Mouse (Mus musculus) C2C12 (cell line): ENCODE measurements around the gene Olfr1508. TPM values are rescaled to one million over a fixed set of nuclear protein-coding genes. Genes with fewer than 3 reads are reported as not detected.

Experiments used
- H3K27me3 ChIP-seq: one replicate; pipeline ENCODE4 v1.6.1; 2011; ENCODE audit not compliant: control insufficient read depth, insufficient read depth, insufficient read length
- H3K36me3 ChIP-seq: one replicate; pipeline ENCODE4 v1.6.1; 2011; ENCODE audit not compliant: control insufficient read depth, insufficient read depth
- H3K4me3 ChIP-seq: one replicate; pipeline ENCODE4 v1.5.1; 2011; ENCODE audit warnings: mild to moderate bottlenecking, control low read depth; ENCODE audit not compliant: poor library complexity, insufficient read depth, severe bottlenecking
- H3K79me2 ChIP-seq: one replicate; pipeline ENCODE4 v1.6.1; 2011; ENCODE audit not compliant: control insufficient read depth, insufficient read depth
- H3K79me3 ChIP-seq: one replicate; pipeline ENCODE4 v1.6.1; 2011; ENCODE audit warnings: low read depth, control low read depth
- H3ac ChIP-seq: one replicate; pipeline ENCODE3; 2011; ENCODE audit warnings: low read depth; ENCODE audit not compliant: control insufficient read depth, insufficient read length
- CEBPB ChIP-seq: IDR thresholded peaks from one replicate; pipeline ENCODE4 v1.6.1; 2011; ENCODE audit warnings: low read depth, mild to moderate bottlenecking, control low read depth, moderate library complexity
- CTCF ChIP-seq: IDR thresholded peaks from one replicate; pipeline ENCODE4 v1.5.1; 2011; ENCODE audit not compliant: control insufficient read depth, insufficient read depth, insufficient read length
- FOSL1 ChIP-seq: IDR thresholded peaks from one replicate; pipeline ENCODE4 v1.8.0; 2011; ENCODE audit warnings: mild to moderate bottlenecking, low read length; ENCODE audit not compliant: poor library complexity, insufficient read depth, severe bottlenecking
- MAX ChIP-seq: IDR thresholded peaks from one replicate; pipeline ENCODE4 v1.6.1; 2011; ENCODE audit warnings: mild to moderate bottlenecking, control low read depth
- MYOD1 ChIP-seq: IDR thresholded peaks from one replicate; pipeline ENCODE4 v1.6.1; 2011; ENCODE audit warnings: low read depth; ENCODE audit not compliant: control insufficient read depth, insufficient read length
- MYOG ChIP-seq: IDR thresholded peaks from one replicate; pipeline ENCODE4 v1.6.1; 2011; ENCODE audit not compliant: control insufficient read depth, insufficient read length; ENCODE audit errors: extremely low read depth
- USF1 ChIP-seq: IDR thresholded peaks from one replicate; pipeline ENCODE4 v1.6.1; 2011; ENCODE audit warnings: low read depth, mild to moderate bottlenecking, control low read depth, moderate library complexity
- long read RNA-seq, 2 experiments: library from polyadenylated mRNA; unstranded; transcript quantifications; one replicate each; pipeline ENCODE4 v2.0.0; 2019 to 2020
- polyA plus RNA-seq: library from polyadenylated mRNA; unstranded; fragments of >200 nt; fragmentation: generic; extraction: Trizol; gene quantifications from one replicate; pipeline ENCODE4 v1.2.1, GENCODE M21; 2012; ENCODE audit warnings: missing spikeins

Olfr1508 gene
- not detected for polyA plus RNA-seq
- long read RNA-seq, experiment 1, result 0 reads
- long read RNA-seq, experiment 2, result 0 reads

GRCm38 (mm10) chr14:52467395-52467794 is at the start of gene Olfr1508:
TSS of gene Olfr1508 (minus strand) at chr14:52467495.
- H3K27me3 ChIP-seq, result no peaks in the 10 kb centered on the region
- no peak for TF ChIP-seq CTCF
- no peak for TF ChIP-seq MYOG
- no peak for TF ChIP-seq MYOD1
- no peak for TF ChIP-seq MAX
- no peak for TF ChIP-seq FOSL1
- TF ChIP-seq CEBPB, result no peak
- no peak for TF ChIP-seq USF1
- no peak within 1 kb of the TSS for H3ac ChIP-seq
- H3K79me2 ChIP-seq, result no peaks in the 10 kb centered on the region
- no peaks in the 10 kb centered on the region for H3K36me3 ChIP-seq
- H3K4me3 ChIP-seq, result no peak within 1 kb of the TSS
- H3K79me3 ChIP-seq, result no peaks in the 10 kb centered on the region

- no peak within 1 kb of the TSS for H3ac ChIP-seq
- no peaks in the 10 kb centered on the region for H3K79me3 ChIP-seq
- H3K36me3 ChIP-seq, result no peaks in the 10 kb centered on the region
- no peaks in the 10 kb centered on the region for H3K27me3 ChIP-seq
- H3K79me2 ChIP-seq, result no peaks in the 10 kb centered on the region
- no peak for TF ChIP-seq CEBPB
- no peak for TF ChIP-seq MAX
- TF ChIP-seq FOSL1, result no peak
- no peak for TF ChIP-seq CTCF
- no peak for TF ChIP-seq MYOG
- no peak for TF ChIP-seq MYOD1
- no peak for TF ChIP-seq USF1
- H3K4me3 ChIP-seq, result no peak within 1 kb of the TSS
Observed at GRCm38 (mm10) chr14:52495516-52495915, 28.2 kb upstream of the Olfr1508 start, which contains the start of gene Olfr1507. TSS of gene Olfr1507 (minus strand) at chr14:52495749.

GRCm38 (mm10) chr14:52465738-52466137 is 1.6 kb downstream of the Olfr1508 start:
- H3ac ChIP-seq, result no peak overlapping the region
- no peaks in the 10 kb centered on the region for H3K79me3 ChIP-seq
- no peaks in the 10 kb centered on the region for H3K79me2 ChIP-seq
- H3K36me3 ChIP-seq, result no peaks in the 10 kb centered on the region
- no peaks in the 10 kb centered on the region for H3K27me3 ChIP-seq
- H3K4me3 ChIP-seq, result no peak overlapping the region
- no peak for TF ChIP-seq USF1
- TF ChIP-seq MYOG, result no peak
- no peak for TF ChIP-seq CEBPB
- TF ChIP-seq MAX, result no peak
- no peak for TF ChIP-seq MYOD1
- TF ChIP-seq CTCF, result no peak
- no peak for TF ChIP-seq FOSL1

- Histone ChIP-seq H3K79me3 (no peaks in the 10 kb centered on the region), H3K27me3 (no peaks in the 10 kb centered on the region), H3K4me3 (no peak overlapping the region), H3K79me2 (no peaks in the 10 kb centered on the region), H3ac (no peak overlapping the region), H3K36me3 (no peaks in the 10 kb centered on the region)
- TF ChIP-seq MYOD1 (no peak), FOSL1 (no peak), USF1 (no peak), CEBPB (no peak), MAX (no peak), MYOG (no peak), CTCF (no peak)
Observed at GRCm38 (mm10) chr14:52461928-52462327, 5.4 kb downstream of the Olfr1508 start.

- H3K79me3 ChIP-seq, result no peaks in the 10 kb centered on the region
- no peaks in the 10 kb centered on the region for H3K27me3 ChIP-seq
- TF ChIP-seq MAX (no peak), CEBPB (no peak), CTCF (no peak), MYOD1 (no peak), MYOG (no peak), USF1 (no peak), FOSL1 (no peak)
- no peaks in the 10 kb centered on the region for H3K36me3 ChIP-seq
- no peak overlapping the region for H3ac ChIP-seq
- no peak overlapping the region for H3K4me3 ChIP-seq
- no peaks in the 10 kb centered on the region for H3K79me2 ChIP-seq
Observed at GRCm38 (mm10) chr14:52451138-52451537, 16.2 kb downstream of the Olfr1508 start.

- H3ac ChIP-seq, result no peak within 1 kb of the TSS
- no peaks in the 10 kb centered on the region for H3K36me3 ChIP-seq
- no peaks in the 10 kb centered on the region for H3K79me3 ChIP-seq
- TF ChIP-seq FOSL1 (no peak), MYOD1 (no peak), USF1 (no peak), MYOG (no peak)
- H3K4me3 ChIP-seq, result no peak within 1 kb of the TSS
- no peaks in the 10 kb centered on the region for H3K27me3 ChIP-seq
- no peaks in the 10 kb centered on the region for H3K79me2 ChIP-seq
Observed at GRCm38 (mm10) chr14:52442690-52443089, 24.6 kb downstream of the Olfr1508 start, which contains the start of gene Olfr1509. TSS of gene Olfr1509 (plus strand) at chr14:52442990.
